Mouse (Mus musculus): Measurements from ENCODE around the gene Ptpa.

- no peak for TF ChIP-seq CTCF (IDR thresholded peaks at IDR 0.05)
- no peak for TF ChIP-seq POLR2A (IDR thresholded peaks at IDR 0.05; ENCODE audit: insufficient read depth, low read depth, low read length)
- no peak for TF ChIP-seq EP300 (IDR thresholded peaks at IDR 0.05; ENCODE audit: insufficient read depth, low read depth, low read length)
Observed at GRCm38 (mm10) chr2:30371544-30371943, 44.3 kb upstream of the Ptpa start.

Measured in heart, adult 2 months (tissue).